Mouse (Mus musculus) right cerebral cortex, postnatal 36 days (tissue): ENCODE data around the gene Ncmap.
"Not testable (repeated sequence)": the region's sequence is repeated elsewhere in the genome, so short reads cannot be mapped to it uniquely, and the experiment has no call there.

Source experiments
- DNase-seq, 2 experiments: peaks; one replicate each; pipeline ENCODE4 v3.0.0; 2022; ENCODE audit warnings: low spot score in 2 of 2, mixed read lengths in 1 of 2

Ncmap gene

GRCm38 (mm10) chr4:135401881-135402280 lies 3.9 kb upstream of the Ncmap start:
- no peak for DNase-seq

GRCm38 (mm10) chr4:135397551-135397950 lies 476 bp downstream of the Ncmap start:
- DNase-seq = no peak

- DNase-seq = no peak
These were observed 1.7 kb downstream of the Ncmap start for GRCm38 (mm10) chr4:135396303-135396702.

GRCm38 (mm10) chr4:135395375-135395774 lies 2.7 kb downstream of the Ncmap start:
- DNase-seq = no peak

GRCm38 (mm10) chr4:135394666-135395065 lies 3.4 kb downstream of the Ncmap start:
- DNase-seq = no peak

GRCm38 (mm10) chr4:135393381-135393780 lies 4.6 kb downstream of the Ncmap start:
- DNase-seq = no peak

GRCm38 (mm10) chr4:135392801-135393200 lies 5.2 kb downstream of the Ncmap start:
- DNase-seq = no peak

- no peak for DNase-seq
These were observed 7.0 kb downstream of the Ncmap start for GRCm38 (mm10) chr4:135391014-135391413.

- no peak for DNase-seq
These were observed 12.4 kb downstream of the Ncmap start for GRCm38 (mm10) chr4:135385614-135386013.

GRCm38 (mm10) chr4:135382316-135382715 lies 15.7 kb downstream of the Ncmap start:
- peak in 1 of 2 experiments; percentile 16 for DNase-seq

GRCm38 (mm10) chr4:135381355-135381754 lies 16.7 kb downstream of the Ncmap start:
- DNase-seq = no peak

GRCm38 (mm10) chr4:135377241-135377640 lies 20.8 kb downstream of the Ncmap start:
- no peak for DNase-seq

GRCm38 (mm10) chr4:135375444-135375843 lies 22.6 kb downstream of the Ncmap start:
- DNase-seq = no peak

- no peak for DNase-seq
These were observed 24.7 kb downstream of the Ncmap start for GRCm38 (mm10) chr4:135373299-135373698.

GRCm38 (mm10) chr4:135370372-135370771 lies 27.7 kb downstream of the Ncmap start:
- DNase-seq = no peak

GRCm38 (mm10) chr4:135362828-135363227 lies 35.2 kb downstream of the Ncmap start:
- DNase-seq = no peak

GRCm38 (mm10) chr4:135361722-135362121 lies 36.3 kb downstream of the Ncmap start:
- no peak for DNase-seq

GRCm38 (mm10) chr4:135358736-135359135 lies 39.3 kb downstream of the Ncmap start:
- no peak for DNase-seq

GRCm38 (mm10) chr4:135357221-135357920 lies 40.7 kb downstream of the Ncmap start:
- DNase-seq = no peak

- no peak for DNase-seq
These were observed 42.0 kb downstream of the Ncmap start for GRCm38 (mm10) chr4:135355886-135356550.

GRCm38 (mm10) chr4:135354751-135355150 lies 43.3 kb downstream of the Ncmap start:
- DNase-seq = not testable (repeated sequence)

- no peak for DNase-seq
These were observed 44.1 kb downstream of the Ncmap start for GRCm38 (mm10) chr4:135353794-135354450.
